Mouse (Mus musculus) spleen, postnatal 4 days (tissue): Measurements from ENCODE around the gene Gm32802.
A peak's percentile ranks its signal among the peaks of the same experiment; 100 is the strongest.
"Not testable (repeated sequence)": the region's sequence is repeated elsewhere in the genome, so short reads cannot be mapped to it uniquely, and the experiment has no call there.

Experiments
- DNase-seq, 2 experiments: peaks; one replicate each; pipeline ENCODE4 v3.0.0; 2022; ENCODE audit warnings: low spot score in 2 of 2

Gene Gm32802

DNA sequence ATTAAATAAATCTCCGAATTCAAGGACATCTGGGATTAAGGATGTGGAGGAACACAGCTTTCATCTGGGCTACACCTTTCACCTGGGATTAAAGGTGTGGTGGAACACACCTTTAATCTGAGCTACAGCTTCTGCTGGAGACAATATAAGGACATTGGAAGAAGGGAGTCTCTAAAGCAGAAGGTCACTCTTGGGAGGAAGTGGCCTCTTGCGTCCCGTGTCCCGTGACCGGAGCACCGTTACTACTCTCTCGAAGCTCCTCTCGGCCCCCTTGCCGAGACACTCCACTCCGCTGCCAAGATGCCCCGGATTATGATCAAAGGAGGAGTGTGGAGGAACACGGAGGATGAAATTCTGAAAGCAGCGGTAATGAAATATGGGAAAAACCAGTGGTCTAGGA is at the start of gene Gm32802:
TSS of gene Gm32802 (plus strand) at position 301 of the 400 bp plus-strand sequence.
- not testable (repeated sequence) for DNase-seq

DNA sequence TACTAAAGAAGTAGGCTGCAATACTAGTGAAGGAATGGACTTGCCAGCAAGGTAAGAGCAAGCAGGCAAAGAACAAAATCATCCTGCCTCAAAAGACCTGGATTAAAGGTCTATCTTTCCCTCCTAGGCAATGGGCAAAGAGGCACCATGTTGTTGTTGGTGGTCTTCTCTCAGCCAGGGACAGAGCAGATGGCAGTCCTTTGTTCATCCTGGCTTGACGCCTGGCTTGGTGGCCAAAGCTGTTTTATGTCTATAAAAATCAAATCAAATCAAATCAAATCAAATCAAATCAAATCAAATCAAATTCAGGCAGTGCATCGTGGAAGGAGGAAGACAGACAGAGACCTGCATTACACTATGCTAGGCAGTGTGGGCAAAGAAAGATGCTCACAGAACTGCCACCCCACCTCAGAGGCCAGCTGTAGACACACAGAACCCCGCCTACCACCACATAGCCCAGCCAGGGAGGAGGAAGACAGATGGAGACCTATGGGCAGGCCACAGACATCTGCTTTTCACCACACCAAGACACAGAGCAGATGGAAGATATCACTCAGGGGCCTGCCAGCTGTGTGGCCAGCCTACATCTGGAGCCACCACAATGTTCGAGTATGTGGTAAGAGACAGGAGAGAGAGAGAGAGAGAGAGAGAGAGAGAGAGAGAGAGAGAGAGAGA is 42.6 kb upstream of the Gm32802 start:
- DNase-seq, result not testable (repeated sequence)

DNA sequence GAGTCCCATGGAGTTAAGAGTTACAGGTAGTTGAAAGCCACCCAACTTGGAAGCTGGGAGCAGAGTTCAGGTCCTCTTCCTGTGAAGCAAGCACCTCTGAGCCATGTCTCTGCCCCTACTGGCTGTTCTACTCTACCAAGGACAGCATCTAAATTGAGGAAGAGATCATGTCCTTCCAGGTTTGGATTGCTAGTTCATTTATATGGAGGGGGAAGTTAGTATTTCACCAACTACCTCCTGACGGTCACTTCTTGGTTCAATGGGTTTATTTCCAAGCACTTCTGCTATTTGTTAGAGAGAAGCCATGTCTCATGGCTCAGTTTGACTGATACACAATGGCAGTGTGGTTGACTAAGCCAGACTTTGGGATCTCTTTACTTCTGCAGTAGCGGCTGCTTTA is 30.9 kb upstream of the Gm32802 start:
- DNase-seq, result not testable (repeated sequence)

DNA sequence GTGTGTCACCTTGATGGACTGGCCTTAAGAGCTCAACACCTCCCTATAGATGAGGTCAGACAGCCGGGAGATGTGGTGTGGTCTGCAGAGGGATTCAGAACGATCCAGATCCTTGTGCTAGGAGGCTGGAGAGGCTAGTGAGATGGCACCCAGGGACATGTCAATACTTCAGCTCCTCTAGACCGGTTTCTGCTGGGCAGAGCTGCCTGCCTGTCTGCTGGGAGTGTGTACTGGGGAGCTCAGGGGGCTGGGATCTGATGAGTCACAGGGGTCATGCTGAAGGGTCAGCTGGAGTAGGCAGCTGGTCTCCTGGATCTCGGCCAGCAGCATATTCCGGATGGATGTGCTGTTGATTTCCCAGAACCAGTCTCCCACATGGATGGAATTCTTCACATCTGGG is 25.9 kb upstream of the Gm32802 start:
- DNase-seq, result not testable (repeated sequence)

DNA sequence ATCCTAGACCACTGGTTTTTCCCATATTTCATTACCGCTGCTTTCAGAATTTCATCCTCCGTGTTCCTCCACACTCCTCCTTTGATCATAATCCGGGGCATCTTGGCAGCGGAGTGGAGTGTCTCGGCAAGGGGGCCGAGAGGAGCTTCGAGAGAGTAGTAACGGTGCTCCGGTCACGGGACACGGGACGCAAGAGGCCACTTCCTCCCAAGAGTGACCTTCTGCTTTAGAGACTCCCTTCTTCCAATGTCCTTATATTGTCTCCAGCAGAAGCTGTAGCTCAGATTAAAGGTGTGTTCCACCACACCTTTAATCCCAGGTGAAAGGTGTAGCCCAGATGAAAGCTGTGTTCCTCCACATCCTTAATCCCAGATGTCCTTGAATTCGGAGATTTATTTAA is 17.8 kb upstream of the Gm32802 start, which contains the start of gene Gm32717:
TSS of gene Gm32717 (minus strand) at position 101 of the 400 bp plus-strand sequence.
- DNase-seq, result not testable (repeated sequence)

DNA sequence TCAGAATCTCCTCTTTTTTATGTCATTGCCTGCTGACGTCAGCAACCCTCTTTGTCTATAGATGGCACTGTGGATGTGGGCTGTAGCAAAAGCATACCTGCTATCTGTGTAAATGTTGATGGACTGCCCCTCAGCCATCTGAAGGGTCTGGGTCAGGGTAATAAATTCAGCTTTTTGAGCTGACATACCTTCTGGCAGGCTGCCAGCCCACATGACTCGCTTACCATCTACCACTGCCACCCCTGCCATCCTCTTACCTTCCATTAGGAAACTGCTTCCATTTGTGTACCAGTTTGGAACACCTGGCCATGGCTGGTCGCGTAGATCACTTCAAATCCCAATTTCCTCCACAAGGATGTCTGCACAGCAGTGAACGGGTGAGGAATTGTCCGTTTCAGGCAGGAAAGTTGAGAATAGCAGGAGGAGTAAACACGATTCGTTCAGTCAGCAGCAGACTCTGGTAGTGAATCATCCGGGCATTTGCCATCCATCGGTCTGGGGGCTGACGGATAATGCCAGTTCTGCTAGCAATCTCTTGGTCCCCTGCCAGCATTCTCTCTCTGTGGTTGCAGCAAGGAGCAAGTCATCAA is 9.4 kb upstream of the Gm32802 start:
- peak; percentile 3 to 54 for DNase-seq

DNA sequence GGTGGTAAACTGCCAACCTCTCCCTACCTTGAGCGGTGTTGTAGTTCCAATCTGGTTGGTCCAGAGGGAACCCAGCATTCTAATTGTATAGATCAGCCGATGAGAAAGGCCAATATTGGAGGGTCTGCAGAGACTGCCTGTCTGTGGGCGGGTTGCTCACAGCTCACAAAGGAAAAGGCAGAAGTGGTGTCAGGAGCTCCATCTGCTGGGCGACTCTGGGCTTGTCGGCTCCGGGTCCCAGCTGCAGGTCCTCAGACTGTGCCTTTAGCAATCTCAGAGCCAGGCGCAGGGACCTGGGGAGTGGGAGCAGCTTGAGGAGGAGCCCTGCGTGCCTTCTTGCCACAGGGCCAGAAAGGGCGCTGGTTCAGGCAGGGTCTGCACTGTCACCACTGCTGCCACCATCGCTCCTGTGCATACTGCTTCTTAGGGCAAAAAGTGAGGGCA is 7.6 kb upstream of the Gm32802 start:
- DNase-seq, result peak; percentile 14 to 57

DNA sequence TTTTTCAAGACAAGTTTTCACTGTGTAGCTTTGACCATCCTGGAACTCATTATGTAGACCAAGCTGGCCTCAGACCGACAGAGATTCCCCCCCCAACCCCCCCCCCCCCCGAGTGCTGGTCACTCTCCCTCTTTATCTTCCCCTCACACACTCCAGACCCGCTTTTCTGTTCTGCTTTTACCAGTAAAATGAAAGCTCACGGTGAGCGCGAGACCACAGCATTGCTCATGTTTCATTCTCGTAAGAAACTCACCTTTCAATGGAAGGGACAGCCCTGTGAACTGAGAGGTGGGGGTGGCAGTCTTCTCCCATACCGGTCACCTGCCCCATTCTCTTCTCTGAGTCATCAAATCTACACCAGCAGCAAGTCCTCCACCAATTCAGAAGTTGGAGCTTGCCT is 10.3 kb downstream of the Gm32802 start:
- DNase-seq, result not testable (repeated sequence)

DNA sequence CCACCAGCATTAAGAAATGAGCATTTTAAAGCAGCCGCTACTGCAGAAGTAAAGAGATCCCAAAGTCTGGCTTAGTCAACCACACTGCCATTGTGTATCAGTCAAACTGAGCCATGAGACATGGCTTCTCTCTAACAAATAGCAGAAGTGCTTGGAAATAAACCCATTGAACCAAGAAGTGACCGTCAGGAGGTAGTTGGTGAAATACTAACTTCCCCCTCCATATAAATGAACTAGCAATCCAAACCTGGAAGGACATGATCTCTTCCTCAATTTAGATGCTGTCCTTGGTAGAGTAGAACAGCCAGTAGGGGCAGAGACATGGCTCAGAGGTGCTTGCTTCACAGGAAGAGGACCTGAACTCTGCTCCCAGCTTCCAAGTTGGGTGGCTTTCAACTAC is 12.9 kb downstream of the Gm32802 start:
- not testable (repeated sequence) for DNase-seq

DNA sequence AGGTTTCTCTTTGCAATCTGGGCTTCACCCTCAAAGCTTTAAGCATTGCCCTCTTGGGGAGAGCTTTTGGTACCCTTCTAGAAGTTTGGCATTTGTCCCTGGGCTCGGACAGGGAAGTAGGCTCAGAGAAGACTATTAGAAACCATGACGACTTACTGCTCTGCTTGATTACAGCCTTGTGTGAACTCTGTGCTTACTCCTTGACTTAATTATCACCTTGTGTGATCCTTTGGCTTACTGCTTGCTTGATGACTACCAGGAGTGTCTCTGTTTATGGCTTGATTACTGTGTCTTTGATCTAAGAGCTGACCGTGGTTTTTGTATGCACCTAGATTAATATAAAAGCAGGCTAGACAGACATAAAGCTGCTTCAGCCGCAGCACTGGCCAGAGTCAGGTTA is 19.6 kb downstream of the Gm32802 start:
- DNase-seq, result not testable (repeated sequence)

DNA sequence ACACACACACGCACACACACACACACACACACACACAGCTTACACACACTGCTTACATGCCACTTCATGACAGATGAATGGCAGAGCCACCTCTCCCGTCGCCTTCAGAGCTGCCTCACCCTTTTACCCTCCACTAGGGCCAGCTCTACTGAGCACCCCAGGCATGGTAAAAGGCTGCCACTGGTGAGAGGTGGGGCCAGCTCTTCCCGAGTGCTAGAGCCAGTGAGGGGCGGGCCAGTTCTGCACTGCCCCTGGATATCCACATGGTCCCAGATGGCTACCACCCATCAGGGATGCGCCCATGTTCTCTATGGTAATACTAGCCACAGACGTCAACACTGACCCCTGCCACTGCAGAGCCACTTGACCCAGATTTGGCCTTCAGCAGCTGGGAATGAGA is 24.1 kb downstream of the Gm32802 start:
- not testable (repeated sequence) for DNase-seq

DNA sequence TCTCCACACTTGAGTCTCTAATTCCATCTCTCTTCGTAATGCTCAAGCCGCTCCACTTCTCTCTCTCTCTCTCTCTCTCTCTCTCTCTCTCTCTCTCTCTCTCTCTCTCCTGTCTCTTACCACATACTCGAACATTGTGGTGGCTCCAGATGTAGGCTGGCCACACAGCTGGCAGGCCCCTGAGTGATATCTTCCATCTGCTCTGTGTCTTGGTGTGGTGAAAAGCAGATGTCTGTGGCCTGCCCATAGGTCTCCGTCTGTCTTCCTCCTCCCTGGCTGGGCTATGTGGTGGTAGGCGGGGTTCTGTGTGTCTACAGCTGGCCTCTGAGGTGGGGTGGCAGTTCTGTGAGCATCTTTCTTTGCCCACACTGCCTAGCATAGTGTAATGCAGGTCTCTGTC is 24.5 kb downstream of the Gm32802 start:
- DNase-seq, result peak in 1 of 2 experiments; percentile 23

DNA sequence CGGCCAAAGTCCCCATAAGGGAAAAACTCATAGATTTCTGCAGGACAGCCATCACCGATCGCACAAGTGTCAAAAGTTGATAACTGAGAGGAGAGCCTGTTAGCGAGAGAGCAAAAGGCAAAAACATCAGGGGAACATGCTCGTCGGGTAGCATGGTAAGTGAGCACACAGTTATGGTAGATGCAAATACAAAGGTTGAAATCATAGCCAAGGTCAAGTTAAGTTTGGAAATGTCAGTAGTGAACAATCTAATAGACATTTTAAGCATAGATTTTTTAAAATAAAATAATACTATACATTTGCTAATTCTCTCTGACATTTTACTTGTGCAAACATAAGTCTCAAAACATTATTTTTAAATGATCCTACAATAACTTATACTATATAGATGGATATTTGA is 36.5 kb downstream of the Gm32802 start, which contains the start of gene Iltifb:
TSS of gene Iltifb (minus strand) at position 101 of the 400 bp plus-strand sequence.
- no peak for DNase-seq

DNA sequence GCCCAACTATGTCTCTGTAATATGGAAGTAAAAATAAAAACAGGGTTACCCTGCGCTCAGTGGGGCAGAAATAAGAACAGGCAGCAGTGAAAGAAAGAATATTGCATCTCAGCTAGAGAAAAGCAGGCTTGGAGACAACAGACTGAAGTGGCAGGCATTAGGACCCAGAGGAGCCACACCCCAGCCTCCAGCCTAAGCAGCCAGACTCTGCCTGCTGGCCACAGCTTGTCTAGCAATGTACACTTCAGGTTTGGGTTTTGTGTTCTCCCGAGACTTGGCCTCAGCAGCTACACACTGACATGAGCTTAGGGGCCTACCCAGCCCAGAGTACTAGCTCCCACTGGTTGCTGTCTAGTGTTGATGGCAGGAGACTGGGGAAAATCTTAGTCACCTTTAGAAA is 43.6 kb downstream of the Gm32802 start:
- DNase-seq, result not testable (repeated sequence)
